Mouse (Mus musculus) liver, embryonic 14.5 days (tissue): ENCODE measurements around the gene Laptm5. TPM values are rescaled to one million over a fixed set of nuclear protein-coding genes. Genes with fewer than 3 reads are reported as not detected.

Experiments
- ATAC-seq: fragments of 200-750 bp; cut with Nextera tagmentation; 2 replicates; pipeline ENCODE4 v1.8.0; 2017; ENCODE audit warnings: moderate number of reproducible peaks, mild to moderate bottlenecking, moderate library complexity; ENCODE audit not compliant: insufficient read depth
- DNase-seq, 3 experiments: peaks; one replicate each; pipeline ENCODE4 v3.0.0-alpha.2; 2012 to 2013; ENCODE audit warnings: low read depth in 3 of 3, low spot score in 3 of 3
- H3K27ac ChIP-seq: fragments of 300-500 bp; sonication (generic); 2 replicates; pipeline ENCODE4 v1.5.1; 2014; ENCODE audit warnings: moderate library complexity, mild to moderate bottlenecking, control low read depth, inconsistent platforms
- H3K27me3 ChIP-seq: fragments of 300-500 bp; sonication (generic); 2 replicates; pipeline ENCODE4 v1.6.1; 2014; ENCODE audit warnings: mild to moderate bottlenecking, low read length, moderate library complexity; ENCODE audit not compliant: control insufficient read depth, insufficient read depth
- H3K36me3 ChIP-seq: fragments of 300-500 bp; sonication (generic); replicated peaks from 2 replicates; pipeline ENCODE4 v1.6.1; 2014; ENCODE audit warnings: low read depth; ENCODE audit not compliant: control insufficient read depth, insufficient read depth
- H3K4me1 ChIP-seq, 2 experiments: fragments of 200-500 bp in 1 of 2; fragments of 300-500 bp in 1 of 2; sonication (generic) in 1 of 2; replicated peaks; 2 replicates each; pipeline ENCODE4 v1.6.1; 2012 to 2014; ENCODE audit warnings: antibody characterized with exemption in 1 of 2, inconsistent platforms in 1 of 2, low read length in 1 of 2; ENCODE audit not compliant: control insufficient read depth in 2 of 2, insufficient read depth in 2 of 2
- H3K4me2 ChIP-seq: fragments of 300-500 bp; sonication (generic); 2 replicates; pipeline ENCODE4 v1.6.1; 2014; ENCODE audit warnings: low read depth, mild to moderate bottlenecking, control low read depth, moderate library complexity
- H3K4me3 ChIP-seq, 2 experiments: fragments of 200-500 bp in 1 of 2; fragments of 300-500 bp in 1 of 2; sonication (generic) in 1 of 2; 2 replicates each; pipeline ENCODE4 v1.5.1; 2012 to 2014; ENCODE audit warnings: low read depth in 2 of 2, low read length in 2 of 2, mild to moderate bottlenecking in 2 of 2, control low read depth in 1 of 2, inconsistent platforms in 1 of 2, moderate library complexity in 1 of 2; ENCODE audit not compliant: insufficient read depth in 1 of 2
- H3K9ac ChIP-seq: fragments of 300-500 bp; sonication (generic); replicated peaks from 2 replicates; pipeline ENCODE4 v1.6.1; 2014; ENCODE audit warnings: mild to moderate bottlenecking, control low read depth, moderate library complexity
- H3K9me3 ChIP-seq: fragments of 300-500 bp; sonication (generic); 2 replicates; pipeline ENCODE4 v1.6.1; 2016; ENCODE audit warnings: low read length, mixed read lengths; ENCODE audit not compliant: control insufficient read depth
- CTCF ChIP-seq: IDR thresholded peaks from 2 replicates; pipeline ENCODE4 v1.5.1; 2016; ENCODE audit warnings: antibody characterized with exemption, low read depth, control low read depth
- EP300 ChIP-seq: IDR thresholded peaks from 2 replicates; pipeline ENCODE4 v1.6.1; 2016; ENCODE audit warnings: antibody characterized with exemption, low read depth
- WGBS: fragments of 180-500 bp; shearing (Covaris S2); extraction: QIAGEN DNeasy Blood & Tissue Kit; methylation state at CpG from one replicate; pipeline ENCODE4 v1.1.7; 2014; ENCODE audit not compliant: insufficient replicate concordance; 5-methylcytosine and 5-hydroxymethylcytosine counted together
- polyA plus RNA-seq, 2 experiments: library from polyadenylated mRNA; depleted of rRNA in 1 of 2; stranded (reverse) in 1 of 2; unstranded in 1 of 2; fragments of >200 nt; fragmentation: Nextera tagmentation in 1 of 2; extraction: Ambion mirVana in 1 of 2; gene quantifications; 2 replicates each; pipeline versions ENCODE4 v1.2.1 to v1.2.3; 2012 to 2014

Gene Laptm5
- polyA plus RNA-seq, 2 experiments = 31.0 to 64.3 TPM

GRCm38 (mm10) chr4:130889777-130890510, 23.0 kb upstream of the Laptm5 start:
- Histone ChIP-seq H3K9ac (no peak overlapping the region), H3K4me3 (no peak overlapping the region), H3K4me2 (no peak overlapping the region), H3K36me3 (no peaks in the 10 kb centered on the region), H3K9me3 (no peaks in the 10 kb centered on the region), H3K27ac (no peak overlapping the region), H3K27me3 (no peaks in the 10 kb centered on the region), H3K4me1 (no peaks in the 10 kb centered on the region)
- ATAC-seq = no peak
- 22% methylated on average over 11 of the region's 11 CpGs for WGBS
- TF ChIP-seq EP300 = no peak
- no peak for TF ChIP-seq CTCF
- no peak for DNase-seq

GRCm38 (mm10) chr4:130890511-130890840, 22.4 kb upstream of the Laptm5 start:
- Histone ChIP-seq H3K4me1 (no peaks in the 10 kb centered on the region), H3K27me3 (no peaks in the 10 kb centered on the region), H3K27ac (no peak overlapping the region), H3K9me3 (no peaks in the 10 kb centered on the region), H3K4me3 (no peak overlapping the region), H3K4me2 (no peak overlapping the region), H3K9ac (no peak overlapping the region), H3K36me3 (no peaks in the 10 kb centered on the region)
- TF ChIP-seq EP300 = no peak
- TF ChIP-seq CTCF = no peak
- no peak for DNase-seq
- no peak for ATAC-seq

GRCm38 (mm10) chr4:130892001-130892587, 20.8 kb upstream of the Laptm5 start:
- no peaks in the 10 kb centered on the region for H3K9me3 ChIP-seq
- WGBS = 28% methylated on average over 17 of the region's 17 CpGs
- TF ChIP-seq EP300 (no peak), CTCF (peak; percentile 92)

GRCm38 (mm10) chr4:130893688-130894087, 19.2 kb upstream of the Laptm5 start:
- H3K9me3 ChIP-seq = no peaks in the 10 kb centered on the region
- no peak overlapping the region for H3K4me2 ChIP-seq
- H3K27me3 ChIP-seq = no peaks in the 10 kb centered on the region
- 0 out of 2 replicates have a peak, but pooled peaks have one; percentile 17 for TF ChIP-seq CTCF
- TF ChIP-seq EP300 = no peak
- no peak overlapping the region for H3K27ac ChIP-seq
- no peak overlapping the region for H3K9ac ChIP-seq
- ATAC-seq (no peak), DNase-seq (no peak)
- no peak overlapping the region for H3K4me3 ChIP-seq
- H3K36me3 ChIP-seq = no peaks in the 10 kb centered on the region
- WGBS = 51% methylated on average over 5 of the region's 5 CpGs
- H3K4me1 ChIP-seq = no peaks in the 10 kb centered on the region

More at GRCm38 (mm10) chr4:130892001-130892587, 20.8 kb upstream of the Laptm5 start:
- H3K27me3 ChIP-seq = no peaks in the 10 kb centered on the region
- H3K4me2 ChIP-seq = no peak overlapping the region
- ATAC-seq (no peak), DNase-seq (peak in 1 of 3 experiments; percentile 23)
- H3K9ac ChIP-seq = no peak overlapping the region
- H3K27ac ChIP-seq = no peak overlapping the region
- no peaks in the 10 kb centered on the region for H3K4me1 ChIP-seq
- no peak overlapping the region for H3K4me3 ChIP-seq
- no peaks in the 10 kb centered on the region for H3K36me3 ChIP-seq

- Histone ChIP-seq H3K9me3 (no peaks in the 10 kb centered on the region), H3K27me3 (no peaks in the 10 kb centered on the region), H3K4me3 (no peak overlapping the region), H3K9ac (no peak overlapping the region), H3K27ac (no peak overlapping the region), H3K36me3 (no peaks in the 10 kb centered on the region), H3K4me1 (peaks cover 0 to 3% of the 10 kb centered on the region in 2 experiments; a peak in 1 of 4 replicates), H3K4me2 (no peak overlapping the region)
- 58% methylated on average over 6 of the region's 6 CpGs for WGBS
- DNase-seq (no peak), ATAC-seq (no peak)
- TF ChIP-seq EP300 = no peak
- no peak for TF ChIP-seq CTCF
Observed at GRCm38 (mm10) chr4:130895701-130896100, 17.2 kb upstream of the Laptm5 start.
